Mouse (Mus musculus): Measurements from ENCODE around the gene Fgg. TPM values are rescaled to one million over a fixed set of nuclear protein-coding genes. Genes with fewer than 3 reads are reported as not detected.

Gene Fgg
- polyA plus RNA-seq, 1 experiment = not detected

DNA sequence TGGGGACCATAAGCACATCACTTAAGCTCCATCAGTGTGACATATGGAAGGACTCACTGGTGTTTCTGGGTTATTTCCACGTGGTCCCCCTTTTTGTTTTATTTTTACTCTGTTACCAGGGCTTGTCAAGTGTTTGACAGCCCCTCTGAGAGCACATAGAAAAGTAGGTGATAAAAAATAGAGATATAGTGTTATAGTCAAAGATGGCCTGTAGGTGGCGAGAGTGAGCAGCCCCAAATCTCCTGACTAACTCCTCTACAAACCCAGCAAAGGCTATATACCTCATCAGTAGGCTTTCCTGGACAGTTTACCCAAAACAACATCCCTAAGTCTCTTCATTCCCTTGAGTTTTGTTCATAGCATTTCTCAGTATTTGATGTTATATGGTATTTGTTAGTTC lies 5.3 kb upstream of the Fgg start:
- H3K27ac ChIP-seq (ENCODE audit: insufficient read depth, low read length) = no peak overlapping the region
- no peaks in the 10 kb centered on the region for H3K4me1 ChIP-seq (ENCODE audit: control insufficient read depth, insufficient read depth, low read length)
- H3K4me3 ChIP-seq (ENCODE audit: insufficient read depth, low read length) = no peak overlapping the region
- TF ChIP-seq CTCF (IDR thresholded peaks at IDR 0.05; ENCODE audit: borderline replicate concordance, insufficient read depth, low read length) (no peak), POLR2A (IDR thresholded peaks at IDR 0.05; ENCODE audit: low read depth, low read length) (no peak)

DNA sequence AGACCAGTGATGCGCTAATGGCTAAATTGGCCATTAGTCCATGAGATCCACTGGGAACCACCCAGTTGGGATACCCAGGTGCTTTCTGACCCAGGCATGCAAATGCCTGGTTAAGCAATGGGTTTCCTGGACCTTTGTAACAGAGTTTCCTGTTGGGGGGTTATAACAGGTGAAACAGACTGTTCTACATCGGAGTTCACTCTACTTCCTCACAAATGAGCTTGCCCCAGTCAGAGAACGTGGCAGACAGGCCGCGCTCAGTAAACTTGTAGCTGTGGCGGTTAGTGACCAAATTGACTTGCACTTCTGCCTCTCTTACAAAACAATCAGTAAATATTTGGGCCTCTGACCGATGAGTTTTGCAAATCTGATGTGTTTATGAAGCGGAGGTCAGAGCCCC lies 4.5 kb upstream of the Fgg start:
- no peak overlapping the region for H3K27ac ChIP-seq (ENCODE audit: insufficient read depth, low read length)
- H3K4me1 ChIP-seq (ENCODE audit: control insufficient read depth, insufficient read depth, low read length) = no peaks in the 10 kb centered on the region
- TF ChIP-seq CTCF (IDR thresholded peaks at IDR 0.05; ENCODE audit: borderline replicate concordance, insufficient read depth, low read length) (no peak), POLR2A (IDR thresholded peaks at IDR 0.05; ENCODE audit: low read depth, low read length) (no peak)
- H3K4me3 ChIP-seq (ENCODE audit: insufficient read depth, low read length) = no peak overlapping the region

DNA sequence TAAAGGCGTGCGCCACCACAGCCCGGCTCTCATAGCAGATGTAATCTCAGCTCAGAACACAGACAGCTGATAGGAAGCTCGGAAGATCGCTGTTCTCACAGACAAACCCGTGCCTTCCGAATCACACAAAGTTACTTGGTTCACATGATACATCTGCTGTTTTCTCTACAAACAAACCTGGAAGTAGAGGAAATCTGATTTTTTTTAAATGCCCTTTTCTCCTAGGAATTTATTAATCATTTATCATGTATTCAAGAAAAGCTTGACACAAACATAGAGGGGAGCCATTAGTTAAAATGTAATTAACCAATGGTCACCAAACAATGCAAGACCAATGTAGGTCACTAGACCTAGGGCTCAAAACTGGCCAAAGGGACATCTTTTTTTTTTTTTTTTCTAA lies 2.7 kb upstream of the Fgg start:
- no peak overlapping the region for H3K27ac ChIP-seq (ENCODE audit: insufficient read depth, low read length)
- TF ChIP-seq CTCF (IDR thresholded peaks at IDR 0.05; ENCODE audit: borderline replicate concordance, insufficient read depth, low read length) = no peak
- no peak for TF ChIP-seq POLR2A (IDR thresholded peaks at IDR 0.05; ENCODE audit: low read depth, low read length)
- no peak overlapping the region for H3K4me3 ChIP-seq (ENCODE audit: insufficient read depth, low read length)
- H3K4me1 ChIP-seq (ENCODE audit: control insufficient read depth, insufficient read depth, low read length) = no peaks in the 10 kb centered on the region

DNA sequence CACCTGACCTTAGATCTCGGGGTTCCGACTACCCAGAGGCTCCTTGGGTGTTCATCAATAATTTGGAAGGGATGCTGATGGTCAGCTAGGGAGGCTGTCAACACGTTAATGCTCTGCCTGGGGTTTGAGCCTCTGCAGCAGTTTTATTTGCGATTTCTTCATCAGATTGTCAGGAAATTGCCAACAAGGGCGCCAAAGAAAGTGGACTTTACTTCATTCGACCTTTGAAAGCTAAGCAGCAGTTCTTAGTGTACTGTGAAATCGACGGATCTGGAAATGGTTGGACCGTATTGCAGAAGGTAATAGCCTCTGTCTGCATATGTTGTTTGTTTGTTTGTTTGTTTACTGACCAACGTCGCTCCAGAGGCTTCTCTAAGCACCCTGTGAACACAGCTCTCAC lies 2.8 kb downstream of the Fgg start:
- TF ChIP-seq CTCF (IDR thresholded peaks at IDR 0.05; ENCODE audit: borderline replicate concordance, insufficient read depth, low read length) (no peak), POLR2A (IDR thresholded peaks at IDR 0.05; ENCODE audit: low read depth, low read length) (no peak)
- Histone ChIP-seq H3K4me3 (ENCODE audit: insufficient read depth, low read length) (no peak overlapping the region), H3K4me1 (ENCODE audit: control insufficient read depth, insufficient read depth, low read length) (no peaks in the 10 kb centered on the region), H3K27ac (ENCODE audit: insufficient read depth, low read length) (no peak overlapping the region)

DNA sequence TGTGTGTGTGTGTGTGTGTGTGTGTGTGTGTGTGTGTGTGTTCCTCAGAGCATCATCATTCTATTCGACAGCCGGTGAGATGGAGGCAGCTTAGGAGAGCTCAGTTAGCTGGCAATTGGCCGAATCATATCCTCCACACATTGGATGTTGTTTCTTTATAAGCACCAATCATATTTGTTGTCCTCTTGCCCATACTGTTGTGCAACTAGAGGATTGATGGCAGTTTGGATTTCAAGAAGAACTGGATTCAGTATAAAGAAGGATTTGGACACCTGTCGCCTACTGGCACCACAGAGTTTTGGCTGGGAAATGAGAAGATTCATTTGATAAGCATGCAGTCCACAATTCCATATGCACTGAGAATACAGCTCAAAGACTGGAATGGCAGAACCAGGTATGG lies 3.6 kb downstream of the Fgg start:
- no peak for TF ChIP-seq POLR2A (IDR thresholded peaks at IDR 0.05; ENCODE audit: low read depth, low read length)
- no peak for TF ChIP-seq CTCF (IDR thresholded peaks at IDR 0.05; ENCODE audit: borderline replicate concordance, insufficient read depth, low read length)

DNA sequence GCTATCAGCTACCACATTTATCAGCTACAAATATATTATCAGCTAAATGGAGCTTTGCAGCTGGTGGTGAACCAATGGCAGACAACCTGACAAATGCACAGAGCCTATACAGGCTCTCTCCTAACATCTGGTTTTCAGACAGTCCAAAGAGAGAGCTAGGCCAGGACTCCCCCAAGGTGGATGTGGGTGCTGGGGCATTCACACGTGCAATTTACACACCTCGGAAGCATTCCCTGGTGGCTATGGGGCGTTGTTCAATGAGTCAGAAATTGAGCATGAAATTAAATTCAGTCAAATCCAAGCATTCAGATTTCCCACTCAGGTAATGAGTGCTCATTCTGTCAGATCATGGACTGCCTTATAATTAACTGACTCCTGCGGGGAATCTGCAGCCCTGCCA lies 4.0 kb downstream of the Fgg start:
- no peaks in the 10 kb centered on the region for H3K4me1 ChIP-seq (ENCODE audit: control insufficient read depth, insufficient read depth, low read length)
- no peak overlapping the region for H3K4me3 ChIP-seq (ENCODE audit: insufficient read depth, low read length)
- TF ChIP-seq CTCF (IDR thresholded peaks at IDR 0.05; ENCODE audit: borderline replicate concordance, insufficient read depth, low read length) = no peak
- TF ChIP-seq POLR2A (IDR thresholded peaks at IDR 0.05; ENCODE audit: low read depth, low read length) = no peak
- no peak overlapping the region for H3K27ac ChIP-seq (ENCODE audit: insufficient read depth, low read length)

More for the DNA sequence above, 3.6 kb downstream of the Fgg start:
- H3K4me3 ChIP-seq (ENCODE audit: insufficient read depth, low read length) = no peak overlapping the region
- no peaks in the 10 kb centered on the region for H3K4me1 ChIP-seq (ENCODE audit: control insufficient read depth, insufficient read depth, low read length)
- no peak overlapping the region for H3K27ac ChIP-seq (ENCODE audit: insufficient read depth, low read length)

DNA sequence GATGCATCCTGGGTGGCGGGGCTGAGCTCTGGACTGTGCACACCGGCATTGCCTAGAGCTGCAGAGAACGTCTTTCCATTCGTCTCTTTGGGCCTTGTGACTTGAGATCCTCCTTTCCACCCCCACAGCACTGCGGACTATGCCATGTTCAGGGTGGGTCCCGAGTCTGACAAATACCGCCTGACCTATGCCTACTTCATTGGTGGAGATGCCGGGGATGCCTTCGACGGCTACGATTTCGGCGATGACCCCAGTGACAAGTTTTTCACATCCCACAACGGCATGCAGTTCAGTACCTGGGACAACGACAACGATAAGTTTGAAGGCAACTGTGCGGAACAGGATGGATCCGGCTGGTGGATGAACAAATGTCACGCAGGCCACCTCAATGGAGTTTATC lies 5.1 kb downstream of the Fgg start:
- no peak overlapping the region for H3K4me3 ChIP-seq (ENCODE audit: insufficient read depth, low read length)
- TF ChIP-seq POLR2A (IDR thresholded peaks at IDR 0.05; ENCODE audit: low read depth, low read length) = no peak
- no peak for TF ChIP-seq CTCF (IDR thresholded peaks at IDR 0.05; ENCODE audit: borderline replicate concordance, insufficient read depth, low read length)
- no peaks in the 10 kb centered on the region for H3K4me1 ChIP-seq (ENCODE audit: control insufficient read depth, insufficient read depth, low read length)
- no peak overlapping the region for H3K27ac ChIP-seq (ENCODE audit: insufficient read depth, low read length)

DNA sequence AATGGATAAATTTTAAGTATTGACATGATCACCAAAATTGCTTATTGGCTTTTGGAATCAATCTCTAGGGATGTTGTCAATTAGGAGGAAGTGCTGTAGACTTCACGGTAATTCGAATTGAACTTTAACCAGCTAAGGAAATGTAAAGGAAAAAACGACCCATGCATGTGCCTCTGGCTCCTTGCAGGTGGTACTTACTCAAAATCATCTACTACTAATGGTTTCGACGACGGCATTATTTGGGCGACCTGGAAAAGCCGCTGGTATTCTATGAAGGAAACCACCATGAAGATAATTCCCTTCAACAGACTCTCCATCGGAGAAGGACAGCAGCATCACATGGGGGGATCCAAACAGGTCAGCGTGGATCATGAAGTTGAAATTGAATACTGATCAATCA lies 6.4 kb downstream of the Fgg start:
- H3K4me3 ChIP-seq (ENCODE audit: insufficient read depth, low read length) = no peak overlapping the region
- H3K4me1 ChIP-seq (ENCODE audit: control insufficient read depth, insufficient read depth, low read length) = no peaks in the 10 kb centered on the region
- TF ChIP-seq CTCF (IDR thresholded peaks at IDR 0.05; ENCODE audit: borderline replicate concordance, insufficient read depth, low read length) (no peak), POLR2A (IDR thresholded peaks at IDR 0.05; ENCODE audit: low read depth, low read length) (no peak)
- no peak overlapping the region for H3K27ac ChIP-seq (ENCODE audit: insufficient read depth, low read length)

DNA sequence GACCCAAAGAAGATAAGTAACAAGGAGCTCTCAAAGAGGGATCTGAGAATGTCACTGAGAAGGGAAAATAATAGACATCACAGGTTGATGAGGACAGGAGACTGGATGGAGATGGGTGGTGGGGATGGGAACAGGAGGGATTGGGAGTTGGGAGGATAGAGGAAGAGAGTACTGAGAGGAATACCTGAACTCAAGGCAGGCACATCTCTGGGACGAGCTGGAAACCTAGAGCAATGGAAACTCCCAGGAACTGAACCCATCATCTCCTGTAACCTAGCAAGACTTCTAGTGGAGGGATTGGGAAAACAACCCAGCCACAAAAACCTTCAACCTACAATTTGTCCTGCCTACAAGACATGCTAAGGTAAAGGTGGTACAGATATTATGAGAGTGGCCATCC lies 8.7 kb downstream of the Fgg start:
- no peaks in the 10 kb centered on the region for H3K4me1 ChIP-seq (ENCODE audit: control insufficient read depth, insufficient read depth, low read length)
- H3K4me3 ChIP-seq (ENCODE audit: insufficient read depth, low read length) = no peak overlapping the region
- TF ChIP-seq POLR2A (IDR thresholded peaks at IDR 0.05; ENCODE audit: low read depth, low read length) = no peak
- TF ChIP-seq CTCF (IDR thresholded peaks at IDR 0.05; ENCODE audit: borderline replicate concordance, insufficient read depth, low read length) = no peak
- H3K27ac ChIP-seq (ENCODE audit: insufficient read depth, low read length) = no peak overlapping the region

DNA sequence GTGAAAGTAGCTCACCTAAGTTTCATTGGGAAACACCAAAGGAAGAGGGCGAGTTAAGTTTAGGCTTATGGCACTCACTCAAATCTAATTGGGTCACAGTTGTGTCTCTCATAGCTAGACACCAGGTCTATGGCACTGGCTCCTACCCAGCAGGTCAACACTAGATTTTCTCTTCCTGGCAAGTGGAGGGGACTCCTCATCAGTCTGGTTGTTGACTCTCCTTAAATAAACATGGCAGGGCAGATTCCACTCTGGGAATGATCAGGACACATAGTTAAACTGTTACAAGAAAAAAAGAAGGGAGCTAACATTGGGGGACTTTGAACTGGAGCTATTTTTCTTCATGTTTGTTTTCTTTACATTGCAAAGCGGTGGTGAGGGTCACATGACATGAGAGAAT lies 12.9 kb downstream of the Fgg start:
- no peak for TF ChIP-seq CTCF (IDR thresholded peaks at IDR 0.05; ENCODE audit: borderline replicate concordance, insufficient read depth, low read length)
- TF ChIP-seq POLR2A (IDR thresholded peaks at IDR 0.05; ENCODE audit: low read depth, low read length) = no peak
- Histone ChIP-seq H3K27ac (ENCODE audit: insufficient read depth, low read length) (no peak overlapping the region), H3K4me1 (ENCODE audit: control insufficient read depth, insufficient read depth, low read length) (no peaks in the 10 kb centered on the region), H3K4me3 (ENCODE audit: insufficient read depth, low read length) (no peak overlapping the region)

DNA sequence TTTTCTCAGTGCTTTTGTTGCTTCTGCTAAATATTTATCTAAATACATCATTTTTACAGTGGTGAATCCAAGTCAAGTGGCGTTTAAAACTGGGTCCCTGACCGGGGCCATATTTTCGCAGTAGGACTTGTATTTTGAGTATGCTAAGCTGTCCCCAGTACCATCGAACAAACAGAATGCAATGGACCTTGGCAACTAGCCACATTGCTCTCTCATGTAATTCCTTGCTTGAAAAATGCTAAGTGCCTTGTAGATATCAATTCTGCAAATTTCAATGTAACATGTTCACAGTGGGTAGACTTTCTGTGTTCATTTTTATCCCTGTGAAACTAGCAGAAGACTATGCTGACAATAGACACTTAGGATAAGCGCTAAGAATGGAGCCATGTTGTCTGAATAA lies 13.7 kb downstream of the Fgg start:
- H3K27ac ChIP-seq (ENCODE audit: insufficient read depth, low read length) = no peak overlapping the region
- no peak overlapping the region for H3K4me3 ChIP-seq (ENCODE audit: insufficient read depth, low read length)
- TF ChIP-seq POLR2A (IDR thresholded peaks at IDR 0.05; ENCODE audit: low read depth, low read length) = no peak
- TF ChIP-seq CTCF (IDR thresholded peaks at IDR 0.05; ENCODE audit: borderline replicate concordance, insufficient read depth, low read length) = no peak
- H3K4me1 ChIP-seq (ENCODE audit: control insufficient read depth, insufficient read depth, low read length) = no peaks in the 10 kb centered on the region
